Mouse (Mus musculus): ENCODE results near the gene Tmcc3.

- TF ChIP-seq CTCF (IDR thresholded peaks at IDR 0.05; ENCODE audit: extremely low read depth, insufficient read depth, insufficient read length, insufficient replicate concordance) (no peak), POLR2A (IDR thresholded peaks at IDR 0.05; ENCODE audit: low read depth, low read length) (no peak)
Observed at GRCm38 (mm10) chr10:94275321-94275720, 36.4 kb upstream of the Tmcc3 start.
